Mouse (Mus musculus): ENCODE data around the gene Arrdc3. TPM values are rescaled to one million over a fixed set of nuclear protein-coding genes. Genes with fewer than 3 reads are reported as not detected.

Gene Arrdc3
- polyA plus RNA-seq, 1 experiment from 2014 or later: 49.5 TPM

DNA sequence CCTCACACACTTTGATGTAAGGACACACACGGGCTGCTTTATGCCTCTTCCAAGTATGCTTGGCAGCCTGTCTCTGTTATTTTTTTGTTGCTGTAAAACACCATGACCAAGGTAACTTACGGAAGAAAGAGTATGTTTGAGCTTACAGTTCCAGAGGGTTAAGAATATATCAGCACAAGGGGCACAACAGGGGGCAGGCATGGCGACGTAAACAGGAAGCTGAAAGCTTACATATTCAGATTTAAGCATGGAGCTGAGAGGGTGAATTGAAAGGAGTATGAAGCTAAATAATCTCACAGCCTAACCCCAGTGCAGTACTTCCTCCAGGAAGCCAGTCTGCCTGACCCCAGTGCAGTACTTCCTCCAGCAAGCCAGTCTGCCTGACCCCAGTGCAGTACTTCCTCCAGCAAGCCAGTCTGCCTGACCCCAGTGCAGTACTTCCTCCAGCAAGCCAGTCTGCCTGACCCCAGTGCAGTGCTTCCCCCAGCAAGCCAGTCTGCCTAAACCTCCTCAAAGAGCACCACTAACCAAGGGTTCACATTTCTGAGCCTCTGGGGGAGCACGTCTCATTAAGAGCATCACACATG, 49.7 kb downstream of the Arrdc3 start:
- Histone ChIP-seq H3K4me3 (no peak overlapping the region), H3K36me3 (no peaks in the 10 kb centered on the region), H3K9me3 (no peaks in the 10 kb centered on the region), H3K27me3 (ENCODE audit: insufficient read depth, poor library complexity, severe bottlenecking) (no peaks in the 10 kb centered on the region), H3K4me1 (replicated peaks) (no peaks in the 10 kb centered on the region), H3K27ac (no peak overlapping the region)
- DNase-seq (ENCODE audit: low spot score): no peak
- 72% methylated on average over 5 of the region's 5 CpGs for WGBS

DNA sequence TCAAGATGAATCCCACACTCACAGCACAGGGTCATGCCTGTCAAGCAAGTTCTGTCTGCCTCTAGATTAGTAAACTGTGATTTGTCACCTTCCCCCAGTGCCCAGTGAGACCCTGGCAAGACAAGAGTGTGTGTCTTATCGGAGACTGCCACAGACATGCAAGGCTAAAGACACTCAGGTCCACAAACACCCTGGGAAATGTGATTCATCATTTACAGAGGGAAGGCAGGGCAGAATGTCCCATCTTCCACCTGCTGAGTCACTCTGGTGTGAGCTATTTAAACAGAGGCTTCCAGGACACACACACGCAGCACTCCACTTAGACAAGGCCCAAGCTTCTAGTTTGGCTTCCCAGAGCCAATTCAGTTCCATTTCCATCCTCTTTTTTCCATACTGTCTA, 53.2 kb downstream of the Arrdc3 start:
- H3K4me3 ChIP-seq: no peak overlapping the region
- WGBS: 94% methylated on average over 2 of the region's 2 CpGs
- H3K4me1 ChIP-seq (replicated peaks): no peaks in the 10 kb centered on the region
- H3K36me3 ChIP-seq: no peaks in the 10 kb centered on the region
- H3K27me3 ChIP-seq (ENCODE audit: insufficient read depth, poor library complexity, severe bottlenecking): no peaks in the 10 kb centered on the region
- DNase-seq (ENCODE audit: low spot score): no peak
- H3K9me3 ChIP-seq: no peaks in the 10 kb centered on the region
- H3K27ac ChIP-seq: no peak overlapping the region

GRCm38 (mm10) chr13:80939228-80939627, 56.0 kb downstream of the Arrdc3 start:
- no peak overlapping the region for H3K27ac ChIP-seq
- no peak overlapping the region for H3K4me3 ChIP-seq
- no peaks in the 10 kb centered on the region for H3K36me3 ChIP-seq
- 76% methylated on average over 4 of the region's 4 CpGs for WGBS
- no peaks in the 10 kb centered on the region for H3K4me1 ChIP-seq (replicated peaks)
- H3K27me3 ChIP-seq (ENCODE audit: insufficient read depth, poor library complexity, severe bottlenecking): no peaks in the 10 kb centered on the region
- no peak for DNase-seq (ENCODE audit: low spot score)
- no peaks in the 10 kb centered on the region for H3K9me3 ChIP-seq

DNA sequence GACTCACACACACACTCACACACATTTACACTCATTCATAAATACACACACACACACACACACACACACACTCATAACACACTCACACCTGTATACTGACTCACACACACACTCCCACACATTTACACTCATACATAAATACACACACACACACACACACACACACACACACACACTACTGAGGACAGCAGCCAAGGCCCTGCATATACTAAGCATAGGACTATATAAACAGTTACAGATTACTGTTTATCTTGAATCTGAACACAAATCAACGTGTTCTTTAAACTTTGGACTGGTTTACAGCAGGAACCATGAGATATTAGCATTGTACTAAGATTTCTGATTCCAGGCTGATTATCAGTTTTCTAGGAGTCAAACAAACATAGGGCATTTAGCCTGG, 56.7 kb downstream of the Arrdc3 start:
- no peaks in the 10 kb centered on the region for H3K9me3 ChIP-seq
- H3K4me1 ChIP-seq (replicated peaks): no peaks in the 10 kb centered on the region
- 79% methylated on average over 1 of the region's 1 CpGs for WGBS
- no peak for DNase-seq (ENCODE audit: low spot score)
- no peaks in the 10 kb centered on the region for H3K36me3 ChIP-seq
- H3K27me3 ChIP-seq (ENCODE audit: insufficient read depth, poor library complexity, severe bottlenecking): no peaks in the 10 kb centered on the region
- H3K27ac ChIP-seq: no peak overlapping the region
- no peak overlapping the region for H3K4me3 ChIP-seq

GRCm38 (mm10) chr13:80940421-80940820, 57.2 kb downstream of the Arrdc3 start:
- no peak overlapping the region for H3K4me3 ChIP-seq
- H3K9me3 ChIP-seq: no peaks in the 10 kb centered on the region
- H3K27ac ChIP-seq: no peak overlapping the region
- 88% methylated on average over 5 of the region's 5 CpGs for WGBS
- H3K36me3 ChIP-seq: no peaks in the 10 kb centered on the region
- no peaks in the 10 kb centered on the region for H3K27me3 ChIP-seq (ENCODE audit: insufficient read depth, poor library complexity, severe bottlenecking)
- no peak for DNase-seq (ENCODE audit: low spot score)
- no peaks in the 10 kb centered on the region for H3K4me1 ChIP-seq (replicated peaks)

DNA sequence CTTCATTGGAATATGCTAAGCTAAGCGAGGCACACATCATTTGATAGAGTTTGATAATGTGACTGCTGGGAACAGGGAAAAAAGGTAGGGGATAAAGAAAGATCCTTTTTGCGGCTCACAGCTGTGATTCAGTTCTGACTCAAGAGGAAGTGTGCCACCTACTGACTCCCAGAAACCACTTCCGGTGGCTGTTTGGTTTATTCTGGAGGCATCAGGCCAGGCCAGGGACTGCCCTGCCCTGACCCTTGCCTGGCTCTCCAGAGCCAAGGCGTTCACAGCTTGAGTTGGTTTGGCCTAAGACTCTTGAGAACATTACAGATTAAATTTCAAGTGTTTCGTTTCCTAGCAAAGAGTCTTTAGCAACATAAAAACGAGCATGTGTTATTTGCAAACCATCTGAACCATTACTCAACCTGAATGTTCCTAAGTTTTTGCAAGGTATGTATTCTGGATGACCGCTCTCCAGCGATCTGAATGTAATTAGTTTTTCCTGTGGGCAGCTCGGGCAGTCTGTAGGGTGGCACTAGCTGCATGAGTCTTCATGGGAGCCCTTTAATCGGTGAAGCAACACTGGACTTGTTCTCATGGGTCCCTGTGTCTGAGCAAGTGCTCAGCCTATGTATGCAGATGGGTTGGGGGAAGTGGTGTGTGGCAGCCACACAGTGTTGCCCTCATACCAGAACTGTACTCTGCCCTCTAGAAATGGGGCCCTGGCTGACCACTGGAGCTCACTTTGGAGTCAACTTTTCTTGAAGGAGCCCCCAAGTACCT, 57.9 kb downstream of the Arrdc3 start:
- Histone ChIP-seq H3K9me3 (no peaks in the 10 kb centered on the region), H3K4me3 (no peak overlapping the region), H3K4me1 (replicated peaks) (no peaks in the 10 kb centered on the region), H3K36me3 (no peaks in the 10 kb centered on the region), H3K27me3 (ENCODE audit: insufficient read depth, poor library complexity, severe bottlenecking) (no peaks in the 10 kb centered on the region), H3K27ac (no peak overlapping the region)
- 73% methylated on average over 10 of the region's 10 CpGs for WGBS
- no peak for DNase-seq (ENCODE audit: low spot score)

- no peak overlapping the region for H3K4me3 ChIP-seq
- no peaks in the 10 kb centered on the region for H3K27me3 ChIP-seq (ENCODE audit: insufficient read depth, poor library complexity, severe bottlenecking)
- DNase-seq (ENCODE audit: low spot score): no peak
- no peaks in the 10 kb centered on the region for H3K4me1 ChIP-seq (replicated peaks)
- no peaks in the 10 kb centered on the region for H3K36me3 ChIP-seq
- no peaks in the 10 kb centered on the region for H3K9me3 ChIP-seq
- H3K27ac ChIP-seq: no peak overlapping the region
Measured at GRCm38 (mm10) chr13:80944532-80944931, 61.3 kb downstream of the Arrdc3 start.
